Mouse (Mus musculus): Measurements from ENCODE around the gene Gm2897.
"Not testable (repeated sequence)": the region's sequence is repeated elsewhere in the genome, so short reads cannot be mapped to it uniquely, and the experiment has no call there.

Gene Gm2897

DNA sequence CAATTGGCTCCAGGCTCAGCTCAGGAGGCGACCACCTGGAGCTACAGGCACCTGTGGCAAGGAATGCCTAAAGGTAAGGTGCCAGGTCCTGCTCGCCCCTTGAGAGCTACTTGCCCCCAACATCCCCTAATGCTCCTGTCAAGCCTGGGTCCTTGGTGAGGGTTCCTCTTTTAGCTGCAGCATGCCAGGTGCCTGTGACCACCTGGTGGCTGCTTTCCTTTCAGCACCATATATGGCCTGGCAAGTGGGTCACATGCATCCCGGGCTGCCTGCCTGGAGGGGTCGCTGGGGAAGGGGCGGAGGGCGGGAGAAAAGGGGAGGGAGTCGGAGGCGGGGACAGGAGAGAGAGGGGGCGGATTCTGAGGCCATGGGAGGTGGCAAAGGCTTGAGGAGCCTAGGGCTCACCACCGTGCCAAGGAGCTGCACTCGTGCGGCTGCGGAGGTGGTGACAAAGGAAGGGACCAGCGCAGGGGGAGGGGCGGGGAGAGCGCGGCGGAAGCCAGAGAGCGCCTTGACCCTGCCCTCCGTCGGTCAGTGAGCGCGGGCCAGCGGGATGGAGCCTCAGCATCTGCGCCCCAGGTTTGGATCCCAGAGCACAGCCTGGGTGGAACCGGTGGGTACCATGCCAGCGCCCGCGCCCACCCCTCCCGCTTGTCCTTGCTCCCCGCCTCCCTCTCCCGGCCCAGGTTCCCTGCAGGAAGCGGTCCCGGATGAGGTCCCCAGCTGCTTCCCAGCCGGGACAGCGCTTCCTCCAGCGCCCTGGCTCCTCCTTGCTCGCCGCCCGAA is at the start of gene Gm2897:
TSS of gene Gm2897 (plus strand) at position 559 of the 786 bp plus-strand sequence.
- DNase-seq (ENCODE audit: low read depth, low spot score): not testable (repeated sequence)

DNA sequence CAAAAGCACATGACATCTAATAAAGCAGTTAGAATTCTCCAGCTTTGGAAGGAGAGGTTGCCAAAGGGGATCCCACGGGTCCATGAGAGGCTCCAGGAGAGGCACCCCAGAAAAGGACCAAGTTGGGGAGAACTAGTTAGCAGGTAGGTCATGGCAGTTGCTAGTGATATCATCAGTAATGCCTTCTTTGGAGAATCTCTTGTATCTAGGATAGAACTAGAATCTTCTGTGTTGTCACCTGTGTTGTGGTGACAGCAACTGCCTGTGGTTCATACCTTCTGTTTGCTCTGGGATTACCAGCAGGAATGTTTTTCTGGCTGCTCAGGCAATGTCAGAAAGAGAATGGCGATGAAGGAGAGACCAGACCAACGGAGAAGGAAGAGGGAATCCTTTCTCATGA is 19.4 kb upstream of the Gm2897 start, which contains the start of gene Gm2888:
TSS of gene Gm2888 (plus strand) at position 301 of the 400 bp plus-strand sequence.
- DNase-seq (ENCODE audit: low read depth, low spot score): not testable (repeated sequence)

- DNase-seq (ENCODE audit: low read depth, low spot score): not testable (repeated sequence)
Observed at GRCm38 (mm10) chr14:3049513-3049800, 372 bp downstream of the Gm2897 start.

DNA sequence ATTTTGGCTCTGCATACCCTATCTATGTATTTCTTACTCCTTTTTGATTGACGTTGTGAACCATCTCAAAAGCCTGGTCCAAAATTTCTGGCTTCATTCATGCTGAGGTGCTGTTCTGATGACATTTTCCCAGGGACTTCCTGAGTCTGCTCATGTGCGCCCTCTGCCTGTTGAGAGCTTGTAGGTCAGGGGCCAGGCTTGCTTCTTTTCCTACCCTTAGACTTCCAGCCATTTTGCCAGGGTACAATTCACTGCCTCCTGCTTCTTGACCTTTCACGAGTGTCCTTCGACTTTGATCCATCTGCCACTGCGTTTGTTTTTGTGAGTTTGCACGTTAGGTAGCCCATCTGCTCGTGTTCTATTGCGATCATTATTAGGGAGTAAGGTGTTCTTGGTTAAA is 1.0 kb downstream of the Gm2897 start:
- DNase-seq (ENCODE audit: low read depth, low spot score): not testable (repeated sequence)

DNA sequence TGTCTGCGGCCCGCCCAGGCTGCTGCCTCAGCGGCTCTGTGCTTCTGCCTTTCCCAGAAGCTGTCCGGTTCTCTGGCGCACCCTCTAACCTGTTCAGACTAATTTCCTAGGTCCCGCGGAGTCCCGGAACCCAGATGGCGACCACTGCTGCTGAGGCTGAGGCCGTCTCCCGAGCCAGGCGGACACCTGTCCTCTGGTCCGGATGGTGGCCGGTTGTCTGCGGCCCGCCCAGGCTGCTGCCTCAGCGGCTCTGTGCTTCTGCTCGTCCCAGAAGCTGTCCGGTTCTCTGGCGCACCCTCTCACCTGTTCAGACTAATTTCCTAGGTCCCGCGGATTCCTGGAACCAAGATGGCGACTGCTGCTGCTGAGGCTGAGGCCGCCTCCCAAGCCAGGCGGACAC is 67.0 kb downstream of the Gm2897 start:
- DNase-seq (ENCODE audit: low read depth, low spot score): peak; percentile 0

Data from WW6 (cell line).